Mouse (Mus musculus): ENCODE measurements around the gene Treh.

DNA sequence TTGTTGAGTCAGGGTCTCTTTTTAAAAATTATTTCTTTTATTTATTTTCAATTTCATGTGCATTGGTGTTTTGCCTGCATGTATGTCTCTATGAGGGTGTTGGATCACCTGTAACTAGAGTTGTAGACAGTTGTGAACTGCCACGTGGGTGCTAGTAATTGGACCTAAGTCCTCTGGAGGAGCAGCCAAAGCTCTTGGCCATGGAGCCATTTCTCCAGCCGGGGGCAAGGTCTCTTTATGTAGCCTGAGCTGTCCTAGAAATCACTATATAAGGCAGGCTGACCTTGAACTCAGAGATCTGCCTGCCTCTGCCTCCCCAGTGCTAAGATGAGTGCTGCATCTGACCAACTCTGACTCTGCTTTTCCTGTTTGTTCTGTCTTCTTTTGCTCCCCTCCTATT lies 28.8 kb upstream of the Treh start:
- TF ChIP-seq CTCF (IDR thresholded peaks at IDR 0.05; ENCODE audit: extremely low read depth, insufficient read depth, low read length), result no peak
- no peak for TF ChIP-seq POLR2A (IDR thresholded peaks at IDR 0.05; ENCODE audit: extremely low read depth, insufficient read depth, low read length)

Data from cortical plate, adult 2 months (tissue).